Mouse (Mus musculus): ENCODE results near the gene Desi2.
"Not testable (repeated sequence)": the region's sequence is repeated elsewhere in the genome, so short reads cannot be mapped to it uniquely, and the experiment has no call there.

Gene Desi2

DNA sequence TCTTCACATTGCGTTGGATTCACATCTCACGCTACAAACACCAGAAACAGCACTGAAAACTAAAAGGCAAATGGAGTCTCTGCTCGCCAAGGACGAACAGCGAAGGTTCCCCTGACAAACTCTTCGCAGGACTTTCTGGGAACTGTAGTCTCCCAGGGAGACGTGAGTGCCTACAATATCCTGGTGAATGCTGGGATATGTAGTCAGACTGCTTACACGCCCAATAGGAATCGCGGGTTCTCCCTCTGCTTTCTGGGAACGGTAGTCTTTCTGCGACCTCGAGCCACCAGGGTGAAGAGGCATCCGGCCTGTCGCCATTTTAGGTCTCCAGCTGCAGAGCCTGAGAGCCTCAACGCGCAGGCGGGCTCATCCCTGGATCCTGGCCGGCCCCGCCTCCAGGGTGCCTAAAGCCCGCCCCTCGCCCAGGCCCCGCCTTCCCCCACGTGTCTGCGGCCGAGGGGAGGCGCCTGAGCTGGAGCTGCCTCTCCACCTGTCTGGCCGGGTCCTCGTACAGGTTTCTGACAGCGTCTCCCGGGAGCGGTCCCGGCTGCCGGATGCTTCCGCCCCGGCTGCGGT lies at the start of gene Desi2:
TSS of gene Desi2 (plus strand) at position 202 of the 576 bp plus-strand sequence.
- peak; percentile 85 for DNase-seq (ENCODE audit: low read depth, low spot score)

DNA sequence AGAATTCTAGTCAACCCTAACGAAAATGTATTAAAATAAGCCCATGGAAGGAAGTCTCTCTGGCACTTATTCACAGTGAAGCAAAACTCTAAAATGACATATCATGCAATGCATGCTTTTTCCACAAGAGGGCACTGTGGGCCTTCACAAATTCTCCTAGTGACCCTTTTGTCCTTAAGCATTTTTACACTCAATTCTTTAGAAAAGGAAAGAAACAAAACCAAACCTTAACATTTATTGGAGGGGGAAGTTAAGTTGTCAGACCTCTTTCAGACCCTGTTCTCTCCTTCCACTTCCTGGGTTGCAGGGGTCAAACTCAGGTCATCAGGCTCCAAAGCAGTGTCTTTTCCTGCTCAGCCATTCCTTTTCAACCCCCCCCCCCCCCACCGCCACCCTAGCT lies 40.7 kb upstream of the Desi2 start:
- DNase-seq (ENCODE audit: low read depth, low spot score), result not testable (repeated sequence)

DNA sequence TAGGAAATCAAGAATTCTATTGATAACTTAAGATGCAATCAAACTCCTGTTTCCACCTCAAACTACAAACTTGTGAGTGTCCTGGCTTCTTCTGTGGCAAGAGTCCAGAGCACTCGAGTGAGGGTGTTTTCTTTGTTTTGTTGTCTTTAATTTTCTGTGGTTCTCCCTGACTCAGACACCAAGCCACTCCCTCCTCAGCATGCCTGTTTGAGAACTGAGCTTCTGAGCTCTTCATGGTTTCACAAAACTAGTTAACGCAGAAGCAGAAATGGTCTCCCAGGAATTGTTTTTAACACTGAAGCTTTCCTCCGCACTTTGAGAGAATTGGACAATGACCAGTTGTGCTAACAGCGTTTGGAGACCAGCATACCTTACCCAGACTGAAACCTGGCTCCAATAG lies 40.3 kb upstream of the Desi2 start:
- DNase-seq (ENCODE audit: low read depth, low spot score), result not testable (repeated sequence)

DNA sequence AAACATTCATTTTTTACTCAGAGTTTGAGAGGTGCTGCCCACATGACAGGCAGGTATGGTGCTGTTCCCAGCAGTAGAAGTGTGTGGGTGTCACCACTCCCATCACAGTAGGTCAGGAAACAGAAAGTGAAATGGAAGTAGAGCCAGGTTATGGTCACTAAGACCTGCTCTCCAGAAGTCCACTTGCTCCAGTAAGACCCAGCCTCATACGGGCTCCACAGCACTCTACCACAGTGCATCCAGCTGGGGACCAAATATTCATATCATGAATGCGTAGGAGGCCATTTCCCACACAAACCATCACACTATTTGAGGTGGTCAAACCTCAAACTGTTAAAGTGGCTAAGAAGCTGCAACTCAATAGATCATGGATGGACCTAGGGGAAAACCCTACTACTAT lies 5.0 kb upstream of the Desi2 start:
- DNase-seq (ENCODE audit: low read depth, low spot score), result no peak

DNA sequence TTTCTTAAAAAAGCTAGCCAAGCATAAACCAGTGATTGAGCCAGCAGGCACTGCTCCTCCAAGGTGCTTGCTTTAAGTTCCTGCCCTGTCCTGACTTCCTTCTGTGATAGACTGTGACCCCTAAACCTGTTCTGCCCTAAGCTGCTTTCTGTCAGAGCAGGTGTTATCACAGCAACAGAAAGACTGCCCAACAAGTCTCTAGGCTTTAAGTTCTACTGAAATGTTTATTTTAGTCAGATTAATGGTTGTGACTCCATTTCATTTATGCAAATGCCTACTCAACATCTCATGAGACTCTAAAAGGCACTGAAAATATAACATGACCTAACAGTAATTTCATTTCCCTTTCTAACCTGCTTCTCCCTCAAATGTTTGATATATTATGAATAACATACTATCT lies 1.6 kb upstream of the Desi2 start:
- no peak for DNase-seq (ENCODE audit: low read depth, low spot score)

DNA sequence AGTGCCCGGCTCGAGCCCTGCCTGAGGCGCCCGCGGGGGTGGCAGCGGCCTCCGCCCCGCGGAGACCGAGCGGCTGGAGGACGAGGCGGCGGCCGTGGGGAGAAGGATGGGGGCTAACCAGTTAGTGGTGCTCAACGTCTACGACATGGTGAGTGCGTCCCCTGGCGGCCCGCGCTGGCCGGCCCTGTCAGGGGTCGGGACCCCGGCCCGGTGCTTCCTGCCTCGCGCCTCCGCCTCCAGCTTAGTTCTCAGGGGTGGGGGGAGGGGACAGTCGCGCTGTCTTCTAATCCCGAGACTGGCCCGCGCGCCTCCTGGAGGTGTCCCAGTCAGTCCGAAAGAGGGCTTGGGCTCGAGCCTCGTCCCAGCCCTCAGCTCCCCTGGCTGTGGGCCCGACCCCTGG lies 593 bp downstream of the Desi2 start:
- DNase-seq (ENCODE audit: low read depth, low spot score), result peak; percentile 23

DNA sequence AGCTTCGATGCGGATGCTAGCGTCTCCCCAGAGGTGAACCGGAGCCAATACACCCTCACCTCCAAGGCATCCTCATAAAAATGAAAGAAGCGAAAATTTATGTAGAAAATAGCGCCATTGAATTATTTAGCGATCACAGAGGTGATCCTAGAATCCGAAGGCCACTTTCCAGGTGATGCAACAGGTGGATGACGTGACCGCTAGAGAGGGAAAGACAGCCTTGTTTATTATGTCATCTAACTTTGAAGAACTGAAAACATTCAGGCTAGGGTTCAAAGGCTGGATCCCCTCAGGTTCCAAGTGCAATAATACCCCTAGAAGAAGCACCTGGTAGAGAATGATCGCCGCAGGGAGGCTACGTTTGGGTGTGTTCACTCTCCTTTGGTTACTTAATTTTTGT lies 1.2 kb downstream of the Desi2 start:
- no peak for DNase-seq (ENCODE audit: low read depth, low spot score)

DNA sequence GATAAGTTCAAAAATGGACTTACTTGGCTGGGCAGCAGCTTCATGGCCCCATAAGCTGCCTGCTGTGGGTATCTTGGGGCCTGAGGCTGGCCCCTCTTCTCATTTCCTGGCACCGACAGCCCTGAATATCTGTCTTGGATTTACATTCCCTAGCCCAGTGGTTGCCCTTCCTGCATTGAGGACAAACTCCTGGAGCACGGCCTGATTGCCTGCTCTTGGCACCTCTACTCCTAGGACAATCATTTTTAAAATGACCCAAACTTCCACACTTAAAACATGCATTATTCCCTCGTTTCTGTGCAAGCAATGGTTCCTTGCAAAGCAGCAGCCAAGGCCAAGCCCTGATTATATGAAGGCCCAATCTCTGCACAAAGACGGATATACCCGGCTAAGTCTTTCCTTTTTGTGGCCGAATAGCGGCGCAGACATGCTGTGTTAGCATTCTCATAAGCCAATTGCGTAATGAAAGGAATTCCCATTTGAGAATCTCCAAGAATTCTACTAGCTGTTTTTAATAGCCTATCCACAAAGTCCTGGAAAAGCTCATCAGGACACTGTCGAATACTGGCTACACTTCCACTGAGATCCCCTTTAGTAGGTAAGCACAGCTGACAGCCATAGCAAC lies 18.6 kb downstream of the Desi2 start:
- DNase-seq (ENCODE audit: low read depth, low spot score), result no peak

DNA sequence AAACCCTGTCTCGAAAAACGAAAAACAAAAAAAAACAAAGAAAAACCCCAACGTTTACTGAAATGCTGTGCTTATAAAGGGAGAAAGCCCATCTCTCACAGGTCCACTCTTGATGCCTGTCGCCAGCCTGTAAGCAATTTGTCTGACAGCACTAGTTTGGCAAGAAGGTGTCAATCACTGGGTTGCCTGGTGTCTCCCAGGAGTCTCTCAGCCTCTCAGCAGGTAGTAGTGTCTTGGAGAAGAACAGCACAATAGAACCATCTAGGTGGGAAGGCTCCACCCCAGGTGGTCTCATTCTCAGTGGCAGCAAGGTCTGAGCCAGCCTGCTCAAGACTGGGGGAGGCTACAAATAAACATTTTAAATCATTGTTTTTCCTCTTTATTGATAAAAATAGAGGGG lies 20.6 kb downstream of the Desi2 start:
- DNase-seq (ENCODE audit: low read depth, low spot score), result not testable (repeated sequence)

DNA sequence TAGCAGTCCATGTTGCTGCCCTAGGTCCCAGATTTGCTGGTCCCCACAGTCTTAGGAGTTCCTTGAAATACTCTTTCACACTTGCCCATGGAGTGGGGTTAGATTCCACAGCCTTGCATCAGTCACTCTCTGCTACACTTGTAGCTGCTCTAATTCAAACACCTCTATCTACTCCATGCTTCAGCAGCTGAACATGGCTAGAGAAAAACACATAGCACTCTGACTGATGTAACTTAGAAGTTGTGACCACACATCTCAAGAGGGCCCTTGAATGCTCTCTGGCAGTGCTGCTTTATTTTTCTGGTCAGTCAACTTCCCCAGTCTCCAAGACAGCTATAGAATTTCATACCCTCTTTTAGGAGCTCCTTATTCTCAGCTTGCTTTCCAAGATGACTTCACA lies 22.7 kb downstream of the Desi2 start:
- DNase-seq (ENCODE audit: low read depth, low spot score), result no peak

DNA sequence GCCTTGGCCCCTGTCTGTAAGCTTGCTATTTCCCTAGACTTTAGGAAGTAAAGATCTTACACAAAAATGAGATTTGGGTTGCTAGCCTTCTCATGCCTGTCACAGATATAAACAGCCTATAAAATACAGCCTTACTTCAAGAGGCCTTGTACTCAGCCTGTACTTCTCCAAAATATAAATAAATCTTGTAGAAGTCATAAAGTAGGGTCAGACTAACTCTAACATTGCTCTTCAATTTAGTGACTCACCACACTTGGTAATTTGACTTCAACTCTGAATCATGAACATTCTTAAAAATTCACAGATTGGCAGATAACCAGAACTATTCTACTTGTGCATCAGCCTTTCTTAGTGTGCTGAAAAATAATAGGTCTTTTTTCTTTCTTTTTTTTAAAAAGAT lies 29.9 kb downstream of the Desi2 start:
- DNase-seq (ENCODE audit: low read depth, low spot score), result no peak

DNA sequence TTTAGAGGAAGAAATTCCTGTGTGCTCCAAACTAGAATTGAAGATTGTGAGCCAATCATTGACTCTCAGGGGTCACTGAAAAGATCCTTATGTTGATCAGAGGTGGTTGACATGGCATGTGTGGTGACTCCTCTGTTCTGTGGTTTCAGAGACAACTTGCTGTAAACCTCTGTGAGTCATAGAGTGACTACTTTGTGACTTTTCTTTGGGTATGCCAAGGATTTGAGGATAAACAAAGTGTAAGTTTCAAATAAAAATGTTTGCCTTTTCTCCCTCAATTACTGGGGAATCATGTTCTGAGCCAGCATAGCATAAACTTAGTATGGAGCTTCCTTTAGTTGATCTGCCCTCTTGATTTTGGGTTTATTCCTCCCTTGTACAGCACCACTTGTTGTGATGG lies 31.1 kb downstream of the Desi2 start:
- DNase-seq (ENCODE audit: low read depth, low spot score), result no peak

DNA sequence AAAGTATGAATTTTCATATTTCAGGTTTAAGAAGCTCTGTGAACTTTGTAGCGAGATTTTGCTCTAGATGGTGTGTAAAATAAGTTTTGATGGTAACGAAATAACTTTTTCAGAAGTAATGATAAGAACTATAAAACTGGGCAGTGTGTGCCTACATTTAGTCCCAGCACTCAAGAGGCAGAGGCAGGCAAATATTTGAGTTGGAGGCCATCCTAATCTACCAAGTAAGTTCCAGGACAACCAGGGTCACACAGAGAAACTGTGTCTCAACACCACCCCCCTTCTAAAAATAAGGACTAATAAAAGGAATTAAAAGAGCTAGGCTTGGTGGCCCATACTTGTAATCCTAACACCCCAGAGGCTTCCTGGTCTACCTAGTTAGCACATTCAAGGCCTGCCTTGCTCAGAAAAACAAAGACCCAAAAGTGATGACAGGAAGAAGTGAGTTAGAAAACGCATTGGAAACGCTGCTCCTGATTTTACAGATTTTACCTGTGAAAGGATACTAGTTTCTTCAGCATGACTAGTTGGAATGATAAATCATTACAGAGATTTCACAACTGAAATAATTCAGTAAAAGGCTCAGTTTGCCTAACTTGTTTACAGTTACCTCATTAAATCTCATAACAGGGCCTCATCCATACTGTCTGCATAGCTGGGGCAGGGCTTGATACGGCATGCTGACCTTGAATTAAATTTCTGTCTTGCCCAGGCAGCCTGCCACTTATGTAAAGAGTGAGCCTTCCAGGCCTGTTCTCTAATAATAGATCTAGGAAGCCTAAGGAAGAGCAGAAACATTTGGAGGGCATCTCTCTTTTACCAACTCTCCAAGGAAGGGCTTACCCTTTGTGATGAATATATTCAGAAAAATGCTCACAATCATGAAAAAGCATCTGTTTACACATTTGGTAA lies 32.2 kb downstream of the Desi2 start:
- DNase-seq (ENCODE audit: low read depth, low spot score), result no peak

DNA sequence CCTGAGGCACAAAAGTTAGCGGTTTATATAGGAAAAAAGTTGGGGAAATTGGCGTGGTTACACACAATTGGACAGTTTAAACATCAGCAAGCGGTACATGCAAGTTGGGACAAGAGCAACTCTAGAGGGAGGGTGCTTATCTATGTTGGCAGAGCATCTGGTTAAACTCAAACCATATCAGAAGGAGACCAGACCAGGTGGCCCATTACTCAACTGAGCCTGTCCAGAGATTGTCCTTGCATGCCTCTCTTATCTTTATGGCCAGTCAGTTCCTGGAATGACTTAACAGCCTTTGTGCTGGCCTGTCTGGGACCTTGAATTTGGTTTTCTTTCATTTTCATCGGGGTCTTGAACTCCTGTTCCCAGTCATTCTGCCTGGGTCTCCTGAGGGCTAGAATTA lies 41.7 kb downstream of the Desi2 start:
- not testable (repeated sequence) for DNase-seq (ENCODE audit: low read depth, low spot score)

DNA sequence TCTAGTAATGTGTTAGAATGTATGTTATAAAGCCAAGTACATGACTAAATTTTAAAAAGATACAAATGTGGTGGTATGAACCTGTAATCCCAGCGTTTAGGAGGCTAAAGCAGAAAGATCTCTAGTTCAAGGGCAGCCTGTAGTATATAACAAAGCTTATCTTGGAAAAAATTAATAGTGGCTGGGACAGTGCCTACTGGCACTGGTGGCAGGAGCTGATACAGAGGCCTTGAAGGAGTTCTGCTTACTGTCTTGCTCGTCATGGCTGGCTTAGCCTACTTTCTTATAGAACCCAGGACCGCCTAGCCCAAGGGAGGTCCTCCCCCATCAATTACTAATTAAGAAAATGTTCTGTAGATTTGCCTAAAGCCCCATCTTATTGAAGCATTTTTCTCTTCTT lies 46.9 kb downstream of the Desi2 start:
- no peak for DNase-seq (ENCODE audit: low read depth, low spot score)

DNA sequence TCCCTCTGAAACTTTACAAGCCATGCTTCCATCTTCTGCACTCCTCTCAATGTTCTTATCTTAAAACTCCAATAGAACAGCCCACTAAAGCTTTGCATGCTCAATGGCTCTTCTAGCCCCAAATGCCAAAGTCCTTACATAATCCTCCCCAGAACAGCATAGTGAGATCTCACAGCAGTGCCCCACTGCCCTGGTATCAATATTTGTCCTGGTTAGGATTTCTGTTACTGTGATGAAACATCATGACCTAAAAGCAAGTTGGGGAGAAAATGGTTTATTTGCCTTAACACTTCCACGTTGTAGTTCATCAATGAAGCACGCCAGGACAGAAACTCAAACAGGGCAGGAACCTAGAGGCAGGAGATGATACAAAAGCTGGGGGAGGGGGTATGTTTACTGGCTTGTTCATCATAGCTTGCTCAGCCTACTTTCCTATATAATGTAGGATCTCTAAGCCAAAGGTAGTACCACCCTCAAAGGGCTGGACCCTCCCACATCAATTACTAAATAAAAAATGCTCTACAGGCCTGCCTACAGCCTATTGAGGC lies 48.8 kb downstream of the Desi2 start:
- no peak for DNase-seq (ENCODE audit: low read depth, low spot score)

DNA sequence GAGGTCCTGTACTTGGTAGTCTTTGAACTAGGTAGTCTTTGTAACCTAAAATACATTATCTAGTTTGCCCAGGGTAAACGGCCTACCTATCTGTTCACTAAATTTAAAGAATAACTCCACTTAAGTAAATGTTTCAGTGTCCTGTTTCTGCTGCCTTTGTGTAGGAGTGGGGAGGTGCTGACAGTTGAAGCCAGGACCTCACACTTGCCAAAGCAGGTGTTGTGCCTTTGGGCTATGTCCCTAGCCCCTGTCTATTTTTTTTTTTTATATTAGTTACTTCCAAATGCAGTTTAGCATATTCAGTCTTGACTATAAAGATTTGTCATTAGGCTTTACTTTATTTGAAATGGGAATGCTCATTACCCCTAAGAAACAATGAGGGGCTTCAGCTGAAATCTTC lies 51.5 kb downstream of the Desi2 start:
- no peak for DNase-seq (ENCODE audit: low read depth, low spot score)

DNA sequence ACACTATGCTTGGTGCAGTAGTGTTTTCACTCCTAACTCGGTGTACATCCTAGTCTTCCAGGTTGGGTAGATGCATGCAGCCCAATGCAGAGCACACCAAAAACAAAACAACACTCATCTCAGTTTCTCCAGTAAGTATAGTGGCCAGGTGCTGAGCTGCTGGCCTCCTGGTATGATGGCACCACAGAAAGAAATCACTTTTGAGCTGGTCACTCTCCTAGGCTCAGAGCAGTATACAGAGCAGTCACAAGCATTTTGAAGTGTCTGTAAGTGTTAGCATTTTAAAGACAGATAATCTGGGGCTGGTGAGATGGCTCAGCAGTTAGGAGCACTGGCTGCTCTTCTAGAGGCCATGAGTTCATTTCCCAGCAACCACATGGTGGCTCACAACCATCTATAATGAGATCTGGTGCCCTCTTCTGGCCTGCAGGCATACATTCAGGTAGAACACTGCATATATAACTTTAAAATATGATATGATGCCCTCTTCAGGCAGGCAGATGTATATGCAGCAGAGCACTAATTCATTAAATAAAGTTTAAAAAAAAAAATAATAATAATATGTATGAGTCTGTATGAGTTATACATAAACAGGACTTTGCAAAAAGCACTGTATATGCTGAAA lies 54.8 kb downstream of the Desi2 start:
- DNase-seq (ENCODE audit: low read depth, low spot score), result no peak

DNA sequence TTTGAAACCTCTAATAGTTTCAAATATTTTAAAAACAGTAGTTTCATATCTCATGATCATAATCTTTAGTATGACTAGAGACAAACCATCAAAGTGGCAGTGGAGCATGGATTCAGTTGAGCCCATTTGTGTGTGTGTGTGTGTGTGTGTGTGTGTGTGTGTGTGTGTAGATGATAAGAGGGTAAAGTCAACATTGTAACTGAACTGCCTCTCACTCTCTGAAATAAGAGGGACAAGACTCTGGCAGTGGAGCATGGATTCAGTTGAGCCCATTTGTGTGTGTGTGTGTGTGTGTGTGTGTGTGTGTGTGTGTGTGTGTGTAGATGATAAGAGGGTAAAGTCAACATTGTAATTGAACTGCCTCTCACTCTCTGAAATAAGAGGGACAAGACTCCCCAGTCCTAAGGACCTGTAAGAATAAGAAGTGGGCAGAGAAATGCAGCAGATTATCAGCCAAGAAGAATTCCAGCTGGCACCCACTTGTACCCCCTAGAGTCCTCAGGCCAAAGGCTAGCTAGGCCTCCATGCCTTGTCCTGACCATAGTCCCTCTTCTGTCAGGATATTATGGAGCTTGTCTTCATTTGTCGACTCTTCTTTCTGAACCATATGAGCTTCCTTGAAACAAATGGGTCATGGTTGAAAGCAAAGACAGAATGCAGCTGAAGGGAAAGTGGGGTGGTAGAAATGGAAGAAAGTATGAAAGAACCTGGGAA lies 61.0 kb downstream of the Desi2 start:
- no peak for DNase-seq (ENCODE audit: low read depth, low spot score)

DNA sequence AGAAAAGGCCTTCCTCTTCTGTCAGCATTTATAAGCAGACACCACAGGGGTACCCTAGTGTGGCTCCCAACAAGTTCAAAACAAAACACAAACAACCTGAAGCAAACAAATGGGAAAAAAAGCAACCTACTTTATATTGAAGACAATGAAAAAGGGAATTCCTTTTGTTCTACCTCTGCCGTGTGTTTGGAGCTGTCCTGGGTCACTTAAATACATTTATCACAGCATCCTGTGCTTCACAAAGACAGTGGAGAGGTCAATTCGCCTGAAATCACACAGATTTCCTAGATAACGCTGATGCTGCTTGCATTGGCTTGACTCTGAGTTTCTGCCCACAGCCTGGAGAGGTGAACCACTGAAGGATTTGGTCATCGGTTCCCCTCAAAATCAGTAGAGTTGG lies 67.4 kb downstream of the Desi2 start:
- DNase-seq (ENCODE audit: low read depth, low spot score), result no peak

DNA sequence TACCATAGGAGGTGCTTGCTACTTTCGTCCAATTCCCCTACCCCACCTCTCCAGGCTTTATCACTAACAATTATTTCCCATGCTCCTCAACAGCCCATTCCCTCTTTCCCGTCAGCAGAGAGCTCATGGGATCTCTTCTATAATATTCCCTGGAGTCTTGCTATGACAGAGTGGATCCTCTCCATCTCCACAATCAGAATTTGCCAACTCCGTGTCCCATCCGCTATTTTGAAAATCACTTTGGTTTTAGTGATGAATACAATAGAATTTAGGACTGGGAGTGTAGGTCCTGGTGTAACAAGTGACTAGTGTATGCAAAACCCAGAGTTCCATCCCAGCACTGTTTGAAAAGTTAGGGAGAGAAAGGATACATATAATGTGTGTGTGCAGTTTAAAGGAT lies 69.1 kb downstream of the Desi2 start:
- DNase-seq (ENCODE audit: low read depth, low spot score), result no peak
